ENCODE assay signal across 10 mouse cellular contexts in the genomic region with DNA sequence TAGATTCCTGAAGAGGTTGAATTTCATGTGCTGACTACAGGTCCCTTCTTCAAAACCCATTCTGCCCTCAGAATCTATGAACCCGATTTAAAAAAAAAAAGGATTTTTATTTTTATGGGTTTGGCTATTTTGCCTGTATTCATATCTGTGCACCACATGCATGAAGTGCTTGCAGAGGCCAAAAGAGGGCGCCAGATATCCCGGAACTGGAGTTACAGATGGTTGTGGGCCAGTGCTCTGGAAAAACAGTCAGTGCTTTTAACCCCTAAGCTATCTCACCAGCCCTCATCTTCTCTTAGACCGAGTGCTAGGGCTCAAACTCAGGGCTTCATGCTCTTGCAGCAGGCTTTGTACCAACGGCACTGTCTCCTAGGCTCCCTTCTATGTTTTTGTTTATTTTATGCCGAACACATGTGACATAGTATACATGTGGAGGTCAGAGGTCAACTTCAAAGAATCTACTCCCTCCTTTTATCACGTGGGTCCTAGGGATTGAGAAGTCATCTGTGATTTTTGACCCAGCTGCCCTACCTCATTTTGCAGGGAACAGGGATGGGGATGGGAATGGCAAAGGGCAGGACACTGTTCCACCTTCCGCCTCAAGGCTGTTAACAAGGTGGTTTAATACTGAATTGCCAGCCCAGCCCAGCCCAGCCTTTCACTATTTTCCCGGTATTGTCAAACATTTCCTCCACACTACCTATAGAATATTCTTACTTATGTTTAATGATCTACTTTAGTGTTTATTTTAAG. TPM values are rescaled to one million over a fixed set of nuclear protein-coding genes. Genes with fewer than 3 reads are reported as not detected.
DNase-seq lines count a peak whose midpoint lies in the region; ATAC-seq lines count a peak whose summit lies in the region.
"Had no signal": no experiment of that assay in that cellular context is flagged by ENCODE, and none has a peak within 500 bp of the region (broad histone marks: within the 10 kb centered on the region; RNA-seq: fewer than 3 reads in every experiment).

No protein-coding gene starts in this region.

- H3K9ac ChIP-seq in kidney, embryonic 15.5 days = no peak overlapping the region
- H3K9ac ChIP-seq: stomach, embryonic 15.5 days had no signal

- peaks cover 5% of the 10 kb centered on the region; the same call in 1 of the 2 replicates for H3K4me1 ChIP-seq in kidney, embryonic 15.5 days
- H3K4me1 ChIP-seq: stomach, embryonic 15.5 days had no signal

- no peaks in the 10 kb centered on the region for H3K36me3 ChIP-seq in kidney, embryonic 15.5 days
- H3K36me3 ChIP-seq: G1E; stomach, embryonic 15.5 days had no signal

- no peak overlapping the region for H3K4me3 ChIP-seq in kidney, embryonic 15.5 days (replicated peaks)
- H3K4me3 ChIP-seq: stomach, embryonic 15.5 days had no signal

- peak; percentile 46 to 48 for DNase-seq in cerebellum, postnatal 10 days
- no peak for DNase-seq in cerebellum, adult 9-11 months
- peak; percentile 48 for DNase-seq in right cerebral cortex, postnatal 14 days
- no peak for DNase-seq in right cerebral cortex, adult 18-20 months
- peak; percentile 49 for DNase-seq in thymus, postnatal 14 days
- DNase-seq in cerebellum, postnatal 36 days = no peak
- no peak for DNase-seq in urinary bladder, postnatal 4 days (ENCODE audit: low spot score in 2 of 2)

- no peaks in the 10 kb centered on the region for H3K9me3 ChIP-seq in kidney, embryonic 15.5 days (replicated peaks)
- H3K9me3 ChIP-seq: stomach, embryonic 15.5 days had no signal

- 44% methylated on average over 9 of the region's 9 CpGs for WGBS in kidney, embryonic 15.5 days

- ATAC-seq in kidney, embryonic 15.5 days (replicated peaks; ENCODE audit: low FRiP score) = 0 out of 2 replicates have a peak, but pooled peaks have one; percentile 9

- no peak overlapping the region for H3K27ac ChIP-seq in kidney, embryonic 15.5 days
- H3K27ac ChIP-seq: stomach, embryonic 15.5 days had no signal

- H3K27me3 ChIP-seq in kidney, embryonic 15.5 days = no peaks in the 10 kb centered on the region
- H3K27me3 ChIP-seq: stomach, embryonic 15.5 days had no signal

- no peak overlapping the region for H3K4me2 ChIP-seq in kidney, embryonic 15.5 days
- H3K4me2 ChIP-seq: stomach, embryonic 15.5 days had no signal

RNA-seq across cellular contexts. Expression of gene Tnfrsf21, which starts 30.3 kb away (rescaled TPM):
- polyA plus RNA-seq in kidney, embryonic 15.5 days (2015; fragmentation: Nextera tagmentation; extraction: Ambion mirVana) = 51.9 and 53.8 TPM in 2 replicates
- polyA plus RNA-seq: G1E had no signal

Comparison
In these comparisons a context has a peak if more than half of its experiments do, and no peak if none do; other contexts are left out.
1. DNase-seq: peak in cerebellum, postnatal 10 days (2 of 2), right cerebral cortex, postnatal 14 days (single experiment) and thymus, postnatal 14 days (single experiment); none in cerebellum, adult 9-11 months (single experiment), right cerebral cortex, adult 18-20 months (single experiment), cerebellum, postnatal 36 days (0 of 2) and urinary bladder, postnatal 4 days (0 of 2).